Mouse (Mus musculus): ENCODE data around the gene Grhl1.
"Not testable (repeated sequence)": the region's sequence is repeated elsewhere in the genome, so short reads cannot be mapped to it uniquely, and the experiment has no call there.

Grhl1 gene

DNA sequence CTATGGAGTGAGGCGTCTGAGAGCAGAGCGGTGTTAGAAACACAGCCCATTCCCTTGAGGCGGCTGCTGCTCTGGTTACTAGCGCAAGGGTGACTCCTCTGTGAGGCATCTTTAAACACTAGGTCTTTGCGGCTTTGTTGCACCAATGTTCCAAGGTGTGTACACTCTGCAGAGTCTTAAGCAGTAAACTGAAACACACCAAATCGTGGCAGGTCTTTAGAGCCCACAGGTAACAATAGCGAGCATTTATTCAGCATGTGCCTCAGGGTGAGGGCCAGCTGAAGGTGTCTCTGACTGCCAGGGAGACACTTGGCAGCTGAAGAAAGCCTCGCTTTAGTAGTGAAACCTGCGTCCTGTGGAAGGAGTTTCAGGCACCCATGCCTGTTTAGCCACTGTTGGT lies 20.0 kb downstream of the Grhl1 start:
- DNase-seq (ENCODE audit: low spot score), result no peak

DNA sequence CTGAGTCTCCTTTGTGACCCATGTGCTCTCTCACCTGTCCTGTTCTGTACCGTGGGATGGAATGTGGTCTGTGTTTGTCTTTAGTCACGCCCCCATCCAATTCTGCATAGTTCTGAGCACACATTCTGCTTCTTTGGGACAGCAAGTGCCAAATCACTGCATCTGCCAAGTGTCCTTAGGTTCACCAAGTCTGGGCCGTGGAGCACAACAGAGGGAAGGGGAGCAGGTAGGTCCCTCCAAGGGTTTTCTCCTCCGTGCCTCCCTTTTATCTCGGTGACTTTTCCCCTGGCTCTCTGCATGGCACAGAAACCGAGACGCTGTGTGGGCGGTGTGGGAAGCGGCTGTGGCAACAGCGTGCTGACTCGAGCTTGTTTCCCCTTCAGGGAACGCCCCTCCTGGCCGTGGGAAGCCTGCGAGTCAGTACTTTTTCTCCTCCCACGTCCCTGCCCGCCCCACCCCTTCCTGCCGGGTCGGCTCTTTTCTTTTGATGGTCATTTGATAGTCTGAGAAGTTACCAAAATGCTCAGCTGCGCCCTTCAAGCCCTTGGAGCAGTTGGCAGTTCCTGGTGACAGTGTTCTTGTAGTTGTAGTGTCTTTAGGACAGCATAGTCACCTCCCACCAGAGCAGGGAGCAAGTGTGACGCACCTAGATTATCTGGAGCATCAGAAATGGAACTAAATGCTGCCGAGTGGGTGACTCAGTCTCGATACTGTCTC lies 21.0 kb downstream of the Grhl1 start:
- peak; percentile 85 for DNase-seq (ENCODE audit: low spot score)

DNA sequence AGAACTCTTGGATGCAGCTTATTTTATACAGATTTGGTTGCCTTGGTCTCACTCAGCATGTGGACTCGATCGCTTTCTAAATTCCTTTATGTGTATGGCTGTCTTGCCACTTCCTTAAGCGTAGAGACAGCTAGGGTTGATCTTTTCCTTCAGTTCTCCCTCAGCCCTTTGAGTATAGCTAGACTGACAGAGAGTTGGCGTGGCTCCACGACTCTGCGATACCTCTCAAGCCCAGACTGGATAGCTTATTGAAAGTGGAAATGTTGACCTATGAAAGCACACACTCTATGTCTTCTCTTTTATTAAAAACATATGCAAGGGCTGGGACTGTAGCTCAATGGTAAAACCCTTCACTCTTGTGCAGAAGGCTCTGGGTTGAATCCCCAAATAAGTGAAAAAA lies 25.3 kb downstream of the Grhl1 start:
- no peak for DNase-seq (ENCODE audit: low spot score)

DNA sequence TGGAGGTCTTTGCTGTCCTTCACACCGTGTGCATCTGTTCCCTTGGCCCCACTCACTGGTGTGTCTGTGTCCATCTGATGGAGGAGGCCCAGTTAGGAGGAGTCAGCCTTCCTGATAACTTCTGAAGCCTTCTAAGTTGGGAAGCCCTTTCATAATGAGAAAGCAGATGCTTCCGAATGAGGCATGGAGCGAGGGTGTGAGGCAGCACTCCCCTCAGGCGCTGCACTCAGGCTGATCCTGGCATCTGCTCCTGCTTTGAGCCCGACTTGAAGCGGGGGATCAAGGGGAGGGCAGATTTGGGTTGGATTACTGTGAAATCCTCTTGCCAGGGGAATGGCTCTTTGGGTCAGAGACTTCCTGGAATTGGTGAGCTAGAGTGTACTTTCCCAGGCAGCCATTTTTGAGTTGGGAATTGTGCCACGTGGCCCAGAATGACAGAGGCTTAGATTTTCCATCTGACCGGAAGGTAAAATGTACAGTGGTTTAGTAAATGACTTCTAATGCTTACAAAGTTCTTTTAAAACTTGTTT lies 27.3 kb downstream of the Grhl1 start:
- no peak for DNase-seq (ENCODE audit: low spot score)

DNA sequence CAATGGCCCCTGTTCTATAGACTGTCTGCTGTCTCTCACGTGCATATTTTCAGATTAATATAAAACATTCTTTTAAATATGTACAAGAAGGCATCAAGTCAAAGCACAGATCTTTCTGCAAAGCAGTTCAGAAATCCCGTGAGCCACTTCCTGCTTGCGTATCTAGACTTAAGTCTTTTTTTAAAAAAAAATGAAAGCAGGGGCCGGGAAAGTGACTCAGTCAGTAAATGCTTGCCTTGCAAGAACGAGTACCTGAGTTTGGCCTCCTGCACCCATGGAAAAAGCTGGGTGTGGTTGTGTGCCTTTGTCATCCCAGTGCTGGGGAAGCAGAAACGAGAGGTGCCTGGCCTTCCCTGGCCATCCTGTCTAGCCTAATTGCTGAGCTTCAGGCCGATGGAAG lies 28.0 kb downstream of the Grhl1 start:
- DNase-seq (ENCODE audit: low spot score), result no peak

DNA sequence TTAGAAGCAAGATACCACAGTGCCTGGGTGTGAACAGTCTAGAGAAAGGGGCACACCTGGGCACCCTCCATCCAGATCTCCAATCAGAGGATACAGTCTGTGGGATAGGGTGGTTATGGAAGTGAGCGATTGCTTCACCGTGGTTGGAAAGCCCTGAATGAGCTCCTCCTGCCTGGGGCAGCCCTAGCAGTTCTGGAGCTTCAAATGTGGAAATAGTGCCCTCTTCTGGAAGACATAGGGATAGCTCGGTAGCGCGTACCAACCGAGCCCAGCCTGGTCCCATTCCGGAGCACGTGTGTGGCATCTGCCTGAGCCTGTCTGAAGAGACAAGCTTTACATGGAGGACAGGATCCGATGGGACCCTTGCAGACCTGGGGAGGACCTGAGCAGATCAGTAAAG lies 28.7 kb downstream of the Grhl1 start:
- peak; percentile 73 for DNase-seq (ENCODE audit: low spot score)

DNA sequence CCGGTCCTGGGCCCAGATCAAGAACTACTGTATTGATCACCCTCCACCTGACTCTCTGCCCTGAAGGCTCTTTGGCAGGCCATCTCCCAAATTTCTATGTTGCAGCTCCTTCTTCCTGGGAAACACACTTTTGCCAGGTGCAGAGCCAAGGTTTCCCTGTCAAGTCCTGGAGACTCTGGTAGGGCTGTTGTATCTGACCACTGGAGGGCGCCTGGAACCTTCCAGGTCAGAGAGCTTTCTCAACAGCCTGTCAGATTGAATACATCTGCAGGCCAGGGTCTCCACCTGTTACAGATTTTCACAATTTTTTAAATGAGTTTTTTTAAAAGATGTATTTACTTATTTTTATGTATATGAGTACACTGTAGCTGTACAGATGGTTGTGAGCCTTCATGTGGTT lies 31.2 kb downstream of the Grhl1 start:
- DNase-seq (ENCODE audit: low spot score), result peak; percentile 80

DNA sequence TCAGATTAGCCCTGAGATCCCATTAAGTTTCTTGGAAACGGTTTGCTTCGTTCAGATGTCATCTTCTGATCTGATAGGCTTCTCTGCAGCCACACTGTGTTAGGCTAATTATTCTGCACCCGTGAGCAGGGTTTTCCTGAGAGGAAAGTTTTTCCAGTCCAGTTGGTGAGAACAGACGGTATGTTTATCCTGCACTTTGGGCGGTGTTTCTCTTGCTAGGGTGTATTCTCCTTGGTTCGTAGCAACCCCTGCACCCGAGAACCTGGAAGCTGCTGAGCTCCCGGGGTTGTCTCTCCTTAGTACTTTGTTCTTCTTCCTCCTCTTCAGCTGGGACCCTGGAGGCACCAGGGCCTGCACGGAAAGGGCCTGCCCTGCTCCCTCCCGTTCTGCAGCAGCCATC lies 34.1 kb downstream of the Grhl1 start:
- no peak for DNase-seq (ENCODE audit: low spot score)

DNA sequence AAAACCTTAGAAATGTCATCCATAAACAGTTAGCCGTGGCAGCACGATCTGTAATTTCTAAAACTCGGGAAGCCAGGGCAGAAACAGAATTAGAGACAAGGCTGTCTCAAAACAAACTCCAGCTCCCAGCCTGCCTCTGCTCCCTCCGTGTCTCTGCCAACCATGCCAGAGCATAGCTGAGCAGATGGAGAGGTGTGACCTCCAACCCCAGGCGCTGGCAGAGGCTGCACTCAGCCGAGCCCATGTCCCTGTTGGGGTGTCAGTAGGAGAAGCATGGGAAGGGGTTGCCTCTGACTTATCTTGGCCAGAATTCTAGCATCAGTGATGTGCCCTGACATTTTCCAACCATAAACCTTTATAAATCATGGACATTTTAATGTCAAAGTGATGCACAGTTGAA lies 40.5 kb downstream of the Grhl1 start:
- DNase-seq (ENCODE audit: low spot score), result no peak

DNA sequence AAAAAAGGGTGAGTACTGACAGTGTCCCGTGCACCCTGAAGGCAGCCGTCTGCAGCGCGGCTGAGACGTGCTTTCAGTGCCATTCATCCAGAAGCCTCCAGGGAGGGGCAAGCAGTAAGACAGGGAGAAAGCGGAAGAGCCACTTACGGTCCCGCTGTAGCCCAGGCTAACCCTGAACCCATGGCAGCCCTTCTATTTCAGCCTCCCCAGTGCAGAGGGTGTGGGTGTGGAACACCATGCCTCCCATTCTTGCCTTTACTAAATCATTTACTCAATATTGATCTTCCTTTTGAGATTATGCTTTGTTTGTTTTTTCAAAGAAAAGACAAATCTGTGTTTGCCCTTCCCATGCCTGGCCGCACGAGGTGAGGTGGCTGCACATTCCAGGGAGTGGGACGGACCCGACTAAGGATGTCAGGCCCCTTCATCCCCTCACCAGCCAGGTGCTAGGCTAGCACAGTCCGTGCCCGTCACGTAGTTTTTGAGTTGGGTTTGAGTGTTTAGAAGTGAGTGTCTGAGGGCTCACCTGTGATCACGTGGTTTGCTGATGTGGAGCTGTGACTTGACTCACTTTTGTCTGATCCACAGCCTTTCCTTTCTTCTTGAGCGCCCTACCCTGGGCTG lies 42.5 kb downstream of the Grhl1 start:
- DNase-seq (ENCODE audit: low spot score), result no peak

DNA sequence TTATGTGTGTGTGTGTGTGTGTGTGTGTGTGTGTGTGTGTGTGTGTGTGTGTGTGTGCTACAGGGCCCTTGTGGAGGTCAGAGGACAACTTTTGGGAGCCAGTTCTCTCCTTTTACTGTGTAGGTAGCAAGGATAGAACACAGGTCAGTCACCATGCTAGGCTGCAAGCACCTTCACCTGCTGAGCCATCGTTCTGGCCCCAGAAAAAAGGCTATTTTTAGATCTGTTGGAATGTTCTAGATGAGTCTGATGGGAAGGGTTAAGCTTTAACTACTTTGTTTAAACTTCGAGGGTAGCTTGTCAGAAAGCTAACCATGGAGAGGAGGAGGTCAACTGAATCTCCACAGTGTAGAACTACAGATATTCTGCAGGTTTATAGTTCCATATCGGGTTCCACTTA lies 43.1 kb downstream of the Grhl1 start:
- DNase-seq (ENCODE audit: low spot score), result no peak

DNA sequence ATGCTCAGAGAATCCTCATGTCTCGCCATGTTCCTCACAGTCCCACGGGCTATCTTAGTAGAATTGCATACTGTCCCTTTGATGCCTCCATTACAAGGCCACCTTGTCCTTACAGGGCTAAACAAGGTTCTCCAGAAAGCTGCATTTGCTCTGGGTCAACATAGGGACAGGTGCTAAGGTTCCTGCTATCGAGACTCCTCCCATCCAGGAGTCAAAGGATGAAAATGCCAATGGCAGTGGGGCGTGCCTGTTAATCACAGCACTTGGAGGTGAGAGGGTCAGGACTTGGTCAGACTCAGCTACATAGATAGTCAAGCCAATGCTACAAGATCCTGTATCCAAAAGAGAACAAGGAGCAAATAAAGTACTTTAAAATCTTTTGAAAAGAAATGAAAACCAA lies 47.4 kb downstream of the Grhl1 start:
- no peak for DNase-seq (ENCODE audit: low spot score)

DNA sequence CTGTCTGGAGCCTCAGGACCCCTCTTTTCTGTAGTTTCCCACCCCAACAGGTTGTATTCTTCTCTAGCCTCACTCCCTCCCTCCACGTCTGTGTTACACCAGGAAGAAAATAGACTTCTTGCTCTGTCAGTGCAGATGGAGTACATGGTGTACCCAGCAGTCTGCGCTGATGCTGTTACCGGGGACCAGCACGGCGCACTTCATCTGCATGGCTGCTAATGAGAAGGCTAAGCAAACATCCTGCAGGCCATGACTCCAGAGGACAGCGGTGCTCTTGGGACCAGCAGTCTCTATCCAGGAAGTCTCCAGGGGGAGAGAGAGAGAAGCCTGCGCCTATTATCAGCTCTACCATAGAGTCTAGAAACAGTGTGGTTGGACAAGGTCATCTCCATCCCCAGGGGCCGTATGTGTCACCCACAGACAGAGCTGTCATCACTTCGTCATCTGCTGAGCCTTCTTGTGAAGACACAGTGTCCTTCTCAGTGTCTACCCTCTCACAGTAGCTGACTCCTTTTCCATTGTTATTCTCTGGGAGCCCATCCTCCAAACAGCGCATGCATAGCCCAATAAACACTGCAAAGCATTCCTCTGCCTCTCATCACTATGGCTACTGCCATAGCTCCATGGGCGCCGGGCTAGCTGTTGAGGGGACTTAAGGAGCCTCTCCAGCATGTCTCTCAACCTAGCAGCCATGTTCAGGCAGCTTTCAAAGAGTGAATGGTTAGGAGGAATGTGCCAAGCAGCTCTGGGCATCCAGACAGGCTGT lies 51.6 kb downstream of the Grhl1 start:
- DNase-seq (ENCODE audit: low spot score), result no peak

DNA sequence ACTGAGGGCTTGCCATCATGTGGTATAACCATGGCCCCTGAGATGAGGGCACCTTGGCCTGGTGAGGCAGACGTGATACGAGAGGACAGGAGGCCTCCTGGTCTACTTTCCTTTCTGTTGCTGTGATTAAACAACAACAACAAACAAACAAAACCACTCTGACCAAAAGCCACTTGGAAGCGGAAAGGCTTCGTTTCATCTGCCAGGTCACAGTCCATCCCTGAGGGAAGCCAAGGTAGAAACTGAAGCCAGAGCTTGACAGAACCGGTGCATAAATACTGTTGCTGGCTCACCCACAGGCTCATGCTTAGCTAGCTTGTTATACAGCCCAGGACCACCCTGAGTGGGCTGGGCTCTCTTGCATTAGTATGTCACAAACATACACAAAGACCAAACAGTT lies 54.3 kb downstream of the Grhl1 start:
- no peak for DNase-seq (ENCODE audit: low spot score)

DNA sequence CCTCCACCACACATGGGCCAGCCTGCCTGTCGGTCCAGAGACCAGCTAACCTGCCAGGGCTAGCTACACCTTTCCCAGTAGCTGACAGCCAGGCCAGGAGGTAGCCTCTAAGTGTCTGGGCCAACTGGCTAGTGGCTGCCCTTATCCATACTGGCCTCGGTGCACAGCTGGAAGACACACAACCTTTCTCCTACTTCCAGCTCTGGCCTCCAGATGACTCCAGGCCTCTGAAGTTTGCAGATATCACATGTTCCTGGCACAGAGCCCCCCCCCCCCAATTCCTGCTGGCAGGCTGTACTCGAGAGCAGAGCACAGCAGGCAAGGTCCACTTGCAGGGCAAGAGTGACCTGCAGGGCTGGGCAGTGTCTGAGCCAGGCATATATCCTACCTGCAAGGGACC lies 55.1 kb downstream of the Grhl1 start:
- no peak for DNase-seq (ENCODE audit: low spot score)

DNA sequence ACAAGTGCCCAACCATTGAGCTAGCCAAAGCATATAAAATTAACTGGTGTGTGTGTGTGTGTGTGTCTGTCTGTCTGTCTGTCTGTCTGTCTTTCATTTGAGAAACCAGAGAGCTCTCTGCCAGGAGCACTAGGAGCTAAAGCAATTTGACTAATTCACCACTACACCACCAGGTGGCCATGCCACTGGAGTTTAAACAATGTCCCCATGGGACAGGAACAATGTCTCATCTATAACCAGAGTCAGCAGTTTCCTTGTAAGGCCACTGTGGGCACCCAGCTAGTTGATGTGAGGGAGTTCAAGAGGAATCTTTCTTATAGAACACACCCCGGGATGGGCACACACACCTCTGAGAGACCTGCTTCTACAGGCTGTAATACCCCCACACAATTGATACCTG lies 58.1 kb downstream of the Grhl1 start:
- DNase-seq (ENCODE audit: low spot score), result peak; percentile 45

DNA sequence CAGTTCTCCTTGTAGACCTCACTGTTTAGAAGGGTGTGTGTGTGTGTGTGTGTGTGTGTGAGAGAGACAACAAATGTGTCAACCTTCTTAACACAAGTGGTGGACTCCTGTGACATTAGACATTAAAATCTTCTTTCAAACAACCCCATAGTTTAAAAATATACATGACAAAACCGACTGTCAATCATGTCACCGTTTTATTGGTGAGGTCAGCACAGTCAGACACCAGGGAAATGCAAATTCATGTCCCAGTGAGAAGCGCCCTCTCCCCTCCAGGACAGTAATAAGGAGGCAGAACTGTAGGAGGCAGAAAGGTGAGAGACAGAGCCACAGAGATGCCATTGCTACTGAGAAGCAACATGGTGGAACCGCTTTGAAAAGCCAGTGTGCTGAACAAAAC lies 60.3 kb downstream of the Grhl1 start:
- DNase-seq (ENCODE audit: low spot score), result no peak

DNA sequence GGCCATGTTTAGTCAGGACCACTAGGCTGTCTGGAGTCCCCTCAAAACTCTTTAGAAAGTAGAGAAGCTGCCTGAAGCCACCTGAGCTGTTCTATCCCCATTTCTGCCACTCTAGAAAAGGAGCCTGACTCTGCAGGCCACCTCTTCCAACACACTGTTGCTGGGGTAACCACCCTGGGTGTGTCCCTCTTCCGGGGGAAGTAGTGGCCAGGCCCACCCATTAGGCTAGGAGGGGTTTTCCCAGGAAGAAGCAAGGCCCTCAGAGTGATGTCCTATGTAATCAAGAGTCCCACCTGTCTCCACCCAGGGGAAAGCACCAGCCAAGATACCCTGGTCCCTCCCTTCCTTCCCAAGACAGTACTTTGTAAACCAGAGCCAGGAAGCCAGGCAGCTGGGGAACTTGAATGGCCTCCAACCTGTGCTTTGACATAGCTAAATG lies 61.7 kb downstream of the Grhl1 start:
- no peak for DNase-seq (ENCODE audit: low spot score)

DNA sequence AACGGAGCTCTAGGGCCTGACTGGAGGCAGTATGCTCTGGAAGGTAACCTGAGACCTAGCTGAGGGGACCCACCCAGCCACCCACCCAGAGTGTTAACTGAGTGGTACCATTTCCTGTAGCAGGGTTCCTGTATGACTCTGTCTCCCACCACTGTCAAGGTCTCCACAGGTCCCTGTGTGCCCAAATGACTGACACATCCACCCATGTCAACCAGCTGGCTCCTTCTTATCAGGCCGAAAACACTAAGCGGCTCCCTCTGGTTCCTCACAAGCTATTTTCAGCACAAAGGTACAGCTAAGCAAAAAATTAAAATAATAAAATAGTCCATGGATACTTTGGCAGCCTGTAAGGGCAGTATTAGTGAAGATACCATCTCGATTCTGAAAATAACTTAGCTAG lies 62.1 kb downstream of the Grhl1 start:
- no peak for DNase-seq (ENCODE audit: low spot score)

DNA sequence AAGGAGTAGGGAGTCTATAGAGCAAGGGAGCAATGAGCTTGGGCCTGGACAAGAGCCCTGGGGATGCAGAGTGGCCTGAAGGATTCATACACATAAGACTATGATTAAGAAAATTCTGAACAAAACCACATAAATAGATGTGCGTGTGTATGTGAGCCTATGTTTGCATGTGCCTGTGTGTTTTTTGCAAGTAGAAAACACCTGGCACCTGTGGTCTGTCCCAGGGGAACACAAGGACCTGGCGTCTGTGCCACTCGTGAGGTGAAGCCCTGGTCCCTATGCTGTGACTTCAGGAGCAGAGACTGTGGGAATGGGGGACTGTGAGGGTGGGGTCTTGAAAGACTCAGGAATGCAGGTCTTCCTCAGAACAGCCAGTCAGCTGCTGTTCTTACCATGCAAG lies 62.6 kb downstream of the Grhl1 start:
- no peak for DNase-seq (ENCODE audit: low spot score)

DNA sequence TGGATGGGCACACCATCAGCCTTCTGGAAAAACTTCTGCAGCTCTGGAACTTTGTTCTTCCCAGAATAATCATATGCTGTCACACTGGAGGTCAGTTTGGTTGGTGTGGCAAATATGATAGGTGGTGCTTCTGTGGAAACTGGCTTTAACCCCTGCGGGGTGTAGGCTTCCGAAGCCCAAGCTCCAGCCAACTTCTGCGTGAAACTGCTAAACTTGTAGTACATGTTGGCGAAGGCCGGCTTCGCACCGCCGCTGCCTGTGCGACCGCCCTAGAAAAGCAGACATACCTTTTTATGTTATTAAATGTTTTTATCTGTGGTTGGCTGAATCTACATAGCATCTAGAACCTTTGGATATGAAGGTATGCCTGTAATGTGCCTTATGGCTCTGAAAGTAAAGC lies 66.7 kb downstream of the Grhl1 start:
- DNase-seq (ENCODE audit: low spot score), result not testable (repeated sequence)

DNA sequence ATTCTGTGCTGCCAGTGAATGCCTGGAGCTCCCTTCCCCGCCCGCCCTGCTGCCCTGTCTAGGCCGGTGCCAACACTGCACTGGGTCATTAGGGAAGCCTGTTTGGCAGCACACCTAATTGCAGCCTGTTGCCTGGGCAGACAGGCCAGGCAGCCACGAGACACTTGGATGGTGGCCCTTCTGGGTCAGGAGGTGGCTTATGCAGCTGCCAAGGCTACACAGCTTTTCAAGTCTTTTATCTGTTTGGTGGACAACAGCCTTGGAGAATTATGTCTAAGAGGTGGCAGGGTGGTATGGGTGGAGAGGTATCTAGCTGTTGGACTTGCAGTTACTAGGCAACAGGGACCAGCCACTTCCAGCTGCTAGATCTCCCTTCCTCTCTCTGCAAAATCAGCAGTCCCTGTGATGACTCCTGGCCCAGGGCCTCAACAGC lies 70.3 kb downstream of the Grhl1 start:
- peak; percentile 73 for DNase-seq (ENCODE audit: low spot score)

DNA sequence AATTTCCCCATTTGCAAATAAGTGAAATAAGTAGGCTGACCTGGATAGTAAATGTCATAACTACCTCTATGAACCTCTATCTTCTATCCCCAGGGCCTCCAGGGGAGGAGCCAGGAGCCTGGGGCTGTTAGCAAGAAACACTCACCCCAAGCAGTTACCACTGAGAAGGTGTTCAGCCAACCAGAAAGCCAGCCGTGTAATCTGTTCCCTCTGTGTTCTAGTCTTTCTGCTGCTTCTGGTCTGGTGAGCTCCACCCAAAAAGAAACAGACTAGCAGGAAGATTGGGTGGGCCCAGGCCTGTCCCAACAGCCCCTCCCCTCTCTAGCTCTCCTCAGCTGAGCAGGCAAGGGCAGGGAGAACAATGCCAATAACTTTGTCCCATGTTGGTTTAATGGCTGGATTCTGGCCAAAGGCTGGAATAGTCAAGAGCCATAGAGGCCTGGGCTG lies 72.1 kb downstream of the Grhl1 start:
- DNase-seq (ENCODE audit: low spot score), result peak; percentile 22
